Mouse (Mus musculus) ES-E14 (cell line): ENCODE measurements around the gene Kcnab1.

Experiments used
- CHD2 ChIP-seq: IDR thresholded peaks from 2 replicates; pipeline ENCODE4 v1.6.1; 2014; ENCODE audit warnings: mild to moderate bottlenecking, low read depth, low read length, inconsistent platforms
- ZC3H11A ChIP-seq: IDR thresholded peaks from 2 replicates; pipeline ENCODE4 v1.6.1; 2012; ENCODE audit warnings: low read depth, mild to moderate bottlenecking, inconsistent platforms, low read length, borderline replicate concordance

GRCm38 (mm10) chr3:65223635-65224034, 114.5 kb downstream of the Kcnab1 start:
- TF ChIP-seq CHD2, result no peak
- no peak for TF ChIP-seq ZC3H11A
